Mouse (Mus musculus) kidney, embryonic 15.5 days (tissue): ENCODE results near the gene Eef1e1. TPM values are rescaled to one million over a fixed set of nuclear protein-coding genes. Genes with fewer than 3 reads are reported as not detected.
A peak's percentile ranks its signal among the peaks of the same experiment; 100 is the strongest.
"Not testable (repeated sequence)": the region's sequence is repeated elsewhere in the genome, so short reads cannot be mapped to it uniquely, and the experiment has no call there.

Source experiments
- ATAC-seq: fragments of 200-750 bp; cut with Nextera tagmentation; replicated peaks from 2 replicates; pipeline ENCODE4 v1.8.0; 2017; ENCODE audit warnings: moderate TSS enrichment; ENCODE audit not compliant: low FRiP score
- H3K27ac ChIP-seq: fragments of 300-500 bp; sonication (generic); 2 replicates; pipeline ENCODE4 v1.5.1; 2015; ENCODE audit warnings: mild to moderate bottlenecking, inconsistent platforms
- H3K27me3 ChIP-seq: fragments of 300-500 bp; sonication (generic); 2 replicates; pipeline ENCODE4 v1.6.1; 2015; ENCODE audit warnings: inconsistent platforms
- H3K36me3 ChIP-seq: fragments of 300-500 bp; sonication (generic); 2 replicates; pipeline ENCODE4 v1.6.1; 2015; ENCODE audit warnings: inconsistent platforms
- H3K4me1 ChIP-seq: fragments of 300-500 bp; sonication (generic); 2 replicates; pipeline ENCODE4 v1.6.1; 2015; ENCODE audit warnings: inconsistent platforms
- H3K4me2 ChIP-seq: fragments of 300-500 bp; sonication (generic); 2 replicates; pipeline ENCODE4 v1.6.1; 2015; ENCODE audit warnings: moderate library complexity, mild to moderate bottlenecking, inconsistent platforms
- H3K4me3 ChIP-seq: fragments of 300-500 bp; sonication (generic); replicated peaks from 2 replicates; pipeline ENCODE4 v1.5.1; 2015; ENCODE audit warnings: mild to moderate bottlenecking, inconsistent platforms
- H3K9ac ChIP-seq: fragments of 300-500 bp; sonication (generic); 2 replicates; pipeline ENCODE4 v1.6.1; 2015; ENCODE audit warnings: mild to moderate bottlenecking, inconsistent platforms
- H3K9me3 ChIP-seq: fragments of 300-500 bp; sonication (generic); replicated peaks from 2 replicates; pipeline ENCODE4 v1.6.1; 2016; ENCODE audit warnings: inconsistent platforms
- WGBS: fragments of 180-500 bp; shearing (Covaris S2); methylation state at CpG from one replicate; pipeline ENCODE4 v1.1.7; 2015; ENCODE audit warnings: mixed read lengths; 5-methylcytosine and 5-hydroxymethylcytosine counted together
- polyA plus RNA-seq: library from polyadenylated mRNA; unstranded; fragments of >200 nt; fragmentation: Nextera tagmentation; extraction: Ambion mirVana; gene quantifications from 2 replicates; pipeline ENCODE4 v1.2.1, GENCODE M21; 2015

The Eef1e1 gene
- polyA plus RNA-seq = 53.9 and 55.7 TPM in 2 replicates

GRCm38 (mm10) chr13:38658528-38659280 is at the start of gene Eef1e1:
TSS of gene Eef1e1 (minus strand) at chr13:38659058.
- H3K9ac ChIP-seq = peak within 1 kb of the TSS; percentile 90
- peaks cover 31% of the 10 kb centered on the region for H3K36me3 ChIP-seq
- H3K9me3 ChIP-seq = no peaks in the 10 kb centered on the region
- peak within 1 kb of the TSS; percentile 89 for H3K4me3 ChIP-seq
- H3K27me3 ChIP-seq = no peaks in the 10 kb centered on the region
- WGBS = under 1% methylated on average over 52 of the region's 59 CpGs
- peak within 1 kb of the TSS; percentile 73 for H3K27ac ChIP-seq
- peak; percentile 99 for ATAC-seq
- peak within 1 kb of the TSS; percentile 66 for H3K4me2 ChIP-seq
- peaks cover 13% of the 10 kb centered on the region for H3K4me1 ChIP-seq

GRCm38 (mm10) chr13:38690845-38691244 is 32.0 kb upstream of the Eef1e1 start:
- no peak overlapping the region for H3K9ac ChIP-seq
- no peak overlapping the region for H3K27ac ChIP-seq
- no peaks in the 10 kb centered on the region for H3K9me3 ChIP-seq
- no peaks in the 10 kb centered on the region for H3K4me1 ChIP-seq
- H3K4me3 ChIP-seq = no peak overlapping the region
- no peak for ATAC-seq
- no peaks in the 10 kb centered on the region for H3K27me3 ChIP-seq
- H3K4me2 ChIP-seq = no peak overlapping the region
- no peaks in the 10 kb centered on the region for H3K36me3 ChIP-seq
- 92% methylated on average over 6 of the region's 6 CpGs for WGBS

- no peak overlapping the region for H3K4me3 ChIP-seq
- H3K27ac ChIP-seq = no peak overlapping the region
Measured at GRCm38 (mm10) chr13:38690028-38690427, 31.2 kb upstream of the Eef1e1 start.

GRCm38 (mm10) chr13:38688761-38689160 is 29.9 kb upstream of the Eef1e1 start:
- Histone ChIP-seq H3K27ac (no peak overlapping the region), H3K9ac (no peak overlapping the region), H3K4me1 (no peaks in the 10 kb centered on the region), H3K4me2 (no peak overlapping the region), H3K36me3 (no peaks in the 10 kb centered on the region), H3K27me3 (no peaks in the 10 kb centered on the region), H3K4me3 (no peak overlapping the region), H3K9me3 (no peaks in the 10 kb centered on the region)
- no peak for ATAC-seq
- WGBS = 86% methylated on average over 11 of the region's 11 CpGs

More at GRCm38 (mm10) chr13:38690028-38690427, 31.2 kb upstream of the Eef1e1 start:
- 44% methylated on average over 3 of the region's 3 CpGs for WGBS
- Histone ChIP-seq H3K4me1 (no peaks in the 10 kb centered on the region), H3K9me3 (no peaks in the 10 kb centered on the region), H3K27me3 (no peaks in the 10 kb centered on the region), H3K36me3 (no peaks in the 10 kb centered on the region), H3K9ac (no peak overlapping the region), H3K4me2 (no peak overlapping the region)
- no peak for ATAC-seq

- no peaks in the 10 kb centered on the region for H3K9me3 ChIP-seq
- ATAC-seq = no peak
- 81% methylated on average over 9 of the region's 9 CpGs for WGBS
- H3K27ac ChIP-seq = no peak overlapping the region
- no peak overlapping the region for H3K4me2 ChIP-seq
- no peak overlapping the region for H3K9ac ChIP-seq
- no peaks in the 10 kb centered on the region for H3K4me1 ChIP-seq
- H3K36me3 ChIP-seq = no peaks in the 10 kb centered on the region
- no peaks in the 10 kb centered on the region for H3K27me3 ChIP-seq
- no peak overlapping the region for H3K4me3 ChIP-seq
Measured at GRCm38 (mm10) chr13:38672336-38672735, 13.5 kb upstream of the Eef1e1 start.

- H3K4me3 ChIP-seq = not testable (repeated sequence)
Measured at GRCm38 (mm10) chr13:38671451-38671850, 12.6 kb upstream of the Eef1e1 start.

GRCm38 (mm10) chr13:38670051-38670450 is 11.2 kb upstream of the Eef1e1 start:
- no peak for ATAC-seq
- Histone ChIP-seq H3K4me1 (no peaks in the 10 kb centered on the region), H3K9ac (no peak overlapping the region), H3K9me3 (no peaks in the 10 kb centered on the region), H3K27me3 (no peaks in the 10 kb centered on the region), H3K36me3 (no peaks in the 10 kb centered on the region), H3K27ac (no peak overlapping the region), H3K4me2 (no peak overlapping the region), H3K4me3 (no peak overlapping the region)

More at GRCm38 (mm10) chr13:38671451-38671850, 12.6 kb upstream of the Eef1e1 start:
- 91% methylated on average over 6 of the region's 6 CpGs for WGBS
- not testable (repeated sequence) for H3K4me1 ChIP-seq, H3K4me2 ChIP-seq, H3K36me3 ChIP-seq, ATAC-seq, H3K9me3 ChIP-seq, H3K9ac ChIP-seq, H3K27ac ChIP-seq, H3K27me3 ChIP-seq

GRCm38 (mm10) chr13:38668514-38668913 is 9.7 kb upstream of the Eef1e1 start:
- 20% methylated on average over 2 of the region's 2 CpGs for WGBS
- no peak overlapping the region for H3K9ac ChIP-seq
- no peak overlapping the region for H3K27ac ChIP-seq
- no peaks in the 10 kb centered on the region for H3K27me3 ChIP-seq
- H3K9me3 ChIP-seq = no peaks in the 10 kb centered on the region
- no peak overlapping the region for H3K4me2 ChIP-seq
- H3K4me3 ChIP-seq = no peak overlapping the region
- no peak for ATAC-seq
- no peaks in the 10 kb centered on the region for H3K4me1 ChIP-seq
- no peaks in the 10 kb centered on the region for H3K36me3 ChIP-seq

- WGBS = 63% methylated on average over 1 of the region's 1 CpGs
- Histone ChIP-seq H3K4me1 (no peaks in the 10 kb centered on the region), H3K27ac (no peak overlapping the region), H3K4me2 (no peak overlapping the region), H3K9ac (no peak overlapping the region), H3K4me3 (no peak overlapping the region), H3K27me3 (no peaks in the 10 kb centered on the region), H3K36me3 (no peaks in the 10 kb centered on the region), H3K9me3 (no peaks in the 10 kb centered on the region)
- ATAC-seq = no peak; the same call in 1 of the 2 replicates
Measured at GRCm38 (mm10) chr13:38664753-38665152, 5.9 kb upstream of the Eef1e1 start.

GRCm38 (mm10) chr13:38659524-38660136 is 772 bp upstream of the Eef1e1 start:
- H3K27ac ChIP-seq = no peak overlapping the region
- peaks cover 13% of the 10 kb centered on the region for H3K4me1 ChIP-seq
- H3K27me3 ChIP-seq = no peaks in the 10 kb centered on the region
- H3K4me2 ChIP-seq = no peak overlapping the region
- H3K9me3 ChIP-seq = no peaks in the 10 kb centered on the region
- ATAC-seq = no peak
- no peak overlapping the region for H3K9ac ChIP-seq
- peaks cover 22% of the 10 kb centered on the region for H3K36me3 ChIP-seq
- H3K4me3 ChIP-seq = peak overlapping the region; percentile 89; the same call in 1 of the 2 replicates
- WGBS = 89% methylated on average over 12 of the region's 12 CpGs

- Histone ChIP-seq H3K4me3 (peak overlapping the region; percentile 89), H3K27me3 (no peaks in the 10 kb centered on the region), H3K27ac (no peak overlapping the region), H3K36me3 (peaks cover 39% of the 10 kb centered on the region), H3K4me2 (peak overlapping the region; percentile 66), H3K4me1 (peaks cover 13% of the 10 kb centered on the region), H3K9ac (peak overlapping the region; percentile 90), H3K9me3 (no peaks in the 10 kb centered on the region)
- WGBS = 23% methylated on average over 4 of the region's 4 CpGs
- no peak for ATAC-seq
Measured at GRCm38 (mm10) chr13:38657865-38658264, 993 bp downstream of the Eef1e1 start.

GRCm38 (mm10) chr13:38650292-38650691 is 8.6 kb downstream of the Eef1e1 start:
- H3K27me3 ChIP-seq = no peaks in the 10 kb centered on the region
- no peak for ATAC-seq
- 94% methylated on average over 4 of the region's 4 CpGs for WGBS

More at GRCm38 (mm10) chr13:38650292-38650691, 8.6 kb downstream of the Eef1e1 start:
- Histone ChIP-seq H3K4me1 (no peaks in the 10 kb centered on the region), H3K4me2 (no peak overlapping the region), H3K4me3 (no peak overlapping the region), H3K27ac (no peak overlapping the region), H3K36me3 (peaks cover 92% of the 10 kb centered on the region), H3K9ac (no peak overlapping the region), H3K9me3 (no peaks in the 10 kb centered on the region)
